Mouse (Mus musculus): ENCODE measurements around the gene Col6a6.

The Col6a6 gene

GRCm38 (mm10) chr9:105801463-105801862 is 26.5 kb downstream of the Col6a6 start:
- DNase-seq (ENCODE audit: low spot score), result no peak

- DNase-seq (ENCODE audit: low spot score), result no peak
Observed at GRCm38 (mm10) chr9:105800286-105800685, 27.7 kb downstream of the Col6a6 start.

- DNase-seq (ENCODE audit: low spot score), result no peak
Observed at GRCm38 (mm10) chr9:105796137-105796536, 31.8 kb downstream of the Col6a6 start.

- no peak for DNase-seq (ENCODE audit: low spot score)
Observed at GRCm38 (mm10) chr9:105794965-105795364, 33.0 kb downstream of the Col6a6 start.

GRCm38 (mm10) chr9:105791810-105792209 is 36.1 kb downstream of the Col6a6 start:
- DNase-seq (ENCODE audit: low spot score), result no peak

GRCm38 (mm10) chr9:105788203-105788602 is 39.8 kb downstream of the Col6a6 start:
- DNase-seq (ENCODE audit: low spot score), result no peak

- DNase-seq (ENCODE audit: low spot score), result no peak
Observed at GRCm38 (mm10) chr9:105787800-105788199, 40.2 kb downstream of the Col6a6 start.

- no peak for DNase-seq (ENCODE audit: low spot score)
Observed at GRCm38 (mm10) chr9:105784026-105784425, 43.9 kb downstream of the Col6a6 start.

GRCm38 (mm10) chr9:105780696-105781095 is 47.3 kb downstream of the Col6a6 start:
- no peak for DNase-seq (ENCODE audit: low spot score)

GRCm38 (mm10) chr9:105778741-105779140 is 49.2 kb downstream of the Col6a6 start:
- no peak for DNase-seq (ENCODE audit: low spot score)

- no peak for DNase-seq (ENCODE audit: low spot score)
Observed at GRCm38 (mm10) chr9:105774878-105775277, 53.1 kb downstream of the Col6a6 start.

GRCm38 (mm10) chr9:105774321-105774720 is 53.6 kb downstream of the Col6a6 start:
- no peak for DNase-seq (ENCODE audit: low spot score)

GRCm38 (mm10) chr9:105771380-105771779 is 56.6 kb downstream of the Col6a6 start:
- DNase-seq (ENCODE audit: low spot score), result no peak

- DNase-seq (ENCODE audit: low spot score), result no peak
Observed at GRCm38 (mm10) chr9:105770690-105771089, 57.3 kb downstream of the Col6a6 start.

GRCm38 (mm10) chr9:105765891-105766290 is 62.1 kb downstream of the Col6a6 start:
- no peak for DNase-seq (ENCODE audit: low spot score)

- DNase-seq (ENCODE audit: low spot score), result no peak
Observed at GRCm38 (mm10) chr9:105764681-105765080, 63.3 kb downstream of the Col6a6 start.

- no peak for DNase-seq (ENCODE audit: low spot score)
Observed at GRCm38 (mm10) chr9:105764127-105764526, 63.8 kb downstream of the Col6a6 start.

GRCm38 (mm10) chr9:105763625-105764024 is 64.3 kb downstream of the Col6a6 start:
- DNase-seq (ENCODE audit: low spot score), result no peak

- no peak for DNase-seq (ENCODE audit: low spot score)
Observed at GRCm38 (mm10) chr9:105762274-105762673, 65.7 kb downstream of the Col6a6 start.

- no peak for DNase-seq (ENCODE audit: low spot score)
Observed at GRCm38 (mm10) chr9:105758861-105759260, 69.1 kb downstream of the Col6a6 start.

- no peak for DNase-seq (ENCODE audit: low spot score)
Observed at GRCm38 (mm10) chr9:105758173-105758765, 69.7 kb downstream of the Col6a6 start.

- DNase-seq (ENCODE audit: low spot score), result no peak
Observed at GRCm38 (mm10) chr9:105754256-105754655, 73.7 kb downstream of the Col6a6 start.

- no peak for DNase-seq (ENCODE audit: low spot score)
Observed at GRCm38 (mm10) chr9:105745861-105746260, 82.1 kb downstream of the Col6a6 start.

- DNase-seq (ENCODE audit: low spot score), result no peak
Observed at GRCm38 (mm10) chr9:105740413-105740812, 87.5 kb downstream of the Col6a6 start.
